Mouse (Mus musculus) liver, postnatal 0 days (tissue): ENCODE measurements around the gene Map3k7. TPM values are rescaled to one million over a fixed set of nuclear protein-coding genes. Genes with fewer than 3 reads are reported as not detected.

Experiments
- ATAC-seq: fragments of 200-750 bp; cut with Nextera tagmentation; 2 replicates; pipeline ENCODE4 v1.8.0; 2017; ENCODE audit warnings: mild to moderate bottlenecking, moderate library complexity
- DNase-seq: peaks from one replicate; pipeline ENCODE4 v3.0.0-alpha.2; 2016
- H3K27ac ChIP-seq: fragments of 300-500 bp; sonication (generic); 2 replicates; pipeline ENCODE4 v1.5.1; 2014; ENCODE audit warnings: antibody characterized with exemption, moderate library complexity, mild to moderate bottlenecking, low read depth
- H3K27me3 ChIP-seq: fragments of 300-500 bp; sonication (generic); 2 replicates; pipeline ENCODE4 v1.6.1; 2014; ENCODE audit warnings: low read length, control low read depth, mixed read lengths; ENCODE audit not compliant: insufficient read depth
- H3K36me3 ChIP-seq: fragments of 300-500 bp; sonication (generic); replicated peaks from 2 replicates; pipeline ENCODE4 v1.6.1; 2014; ENCODE audit warnings: mild to moderate bottlenecking, control low read depth, low read length, moderate library complexity, mixed read lengths; ENCODE audit not compliant: insufficient read depth
- H3K4me1 ChIP-seq: fragments of 300-500 bp; sonication (generic); 2 replicates; pipeline ENCODE4 v1.6.1; 2014; ENCODE audit warnings: antibody characterized with exemption, mild to moderate bottlenecking, control low read depth; ENCODE audit not compliant: insufficient read depth
- H3K4me2 ChIP-seq: fragments of 300-500 bp; sonication (generic); 2 replicates; pipeline ENCODE4 v1.6.1; 2014; ENCODE audit warnings: low read depth, mild to moderate bottlenecking, low read length, moderate library complexity, mixed read lengths
- H3K4me3 ChIP-seq: fragments of 300-500 bp; sonication (generic); 2 replicates; pipeline ENCODE4 v1.5.1; 2014; ENCODE audit warnings: low read depth, low read length
- H3K9ac ChIP-seq: fragments of 300-500 bp; sonication (generic); replicated peaks from 2 replicates; pipeline ENCODE4 v1.6.1; 2014; ENCODE audit warnings: mild to moderate bottlenecking, moderate library complexity
- H3K9me3 ChIP-seq: fragments of 300-500 bp; sonication (generic); 2 replicates; pipeline ENCODE4 v1.6.1; 2016; ENCODE audit warnings: mild to moderate bottlenecking, control low read depth, low read length, mixed read lengths
- CTCF ChIP-seq: sonication (generic); IDR thresholded peaks from 2 replicates; pipeline ENCODE4 v1.5.1; 2016; ENCODE audit warnings: antibody characterized with exemption, low read depth
- EP300 ChIP-seq: IDR thresholded peaks from 2 replicates; pipeline ENCODE4 v1.6.1; 2016; ENCODE audit warnings: antibody characterized with exemption, low read depth, mild to moderate bottlenecking
- WGBS: fragments of 180-500 bp; shearing (Covaris S2); extraction: QIAGEN DNeasy Blood & Tissue Kit; methylation state at CpG from one replicate; pipeline ENCODE4 v1.1.7; 2014; ENCODE audit not compliant: insufficient replicate concordance; 5-methylcytosine and 5-hydroxymethylcytosine counted together
- polyA plus RNA-seq: library from polyadenylated mRNA; unstranded; fragments of >200 nt; fragmentation: Nextera tagmentation; extraction: Ambion mirVana; gene quantifications from 2 replicates; pipeline ENCODE4 v1.2.1, GENCODE M21; 2015

Map3k7 gene
- polyA plus RNA-seq, 1 experiment from 2014 or later: 8.0 TPM

DNA sequence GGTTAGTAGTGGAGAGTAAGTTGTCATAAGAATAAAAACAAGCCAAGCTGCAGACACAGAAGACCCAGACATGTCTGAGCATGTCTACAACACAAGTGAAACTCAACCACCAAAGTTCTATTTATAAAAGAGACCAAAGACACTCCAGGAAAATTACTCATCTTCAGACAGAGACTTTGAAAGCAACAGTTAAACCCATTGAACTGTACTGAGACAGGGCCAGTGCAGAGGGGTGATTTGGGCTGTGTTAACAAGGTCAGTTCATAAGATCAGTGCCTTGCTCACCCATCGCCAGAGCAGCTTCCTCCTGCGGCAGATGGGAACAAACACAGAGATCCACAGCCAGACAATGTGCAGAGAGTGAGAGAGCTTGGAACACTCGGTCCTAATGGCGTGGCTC, 22.3 kb upstream of the Map3k7 start:
- ATAC-seq (no peak), DNase-seq (no peak)
- H3K4me2 ChIP-seq: no peak overlapping the region
- peaks cover 5% of the 10 kb centered on the region; the same call in 1 of the 2 replicates for H3K4me1 ChIP-seq
- H3K4me3 ChIP-seq: no peak overlapping the region
- no peaks in the 10 kb centered on the region for H3K9me3 ChIP-seq
- no peak overlapping the region for H3K27ac ChIP-seq
- TF ChIP-seq EP300: no peak
- TF ChIP-seq CTCF: no peak
- no peaks in the 10 kb centered on the region for H3K36me3 ChIP-seq
- H3K9ac ChIP-seq: no peak overlapping the region
- 0 out of 2 replicates have a peak, but pooled peaks cover 3% of the 10 kb centered on the region for H3K27me3 ChIP-seq
- 45% methylated on average over 4 of the region's 4 CpGs for WGBS

DNA sequence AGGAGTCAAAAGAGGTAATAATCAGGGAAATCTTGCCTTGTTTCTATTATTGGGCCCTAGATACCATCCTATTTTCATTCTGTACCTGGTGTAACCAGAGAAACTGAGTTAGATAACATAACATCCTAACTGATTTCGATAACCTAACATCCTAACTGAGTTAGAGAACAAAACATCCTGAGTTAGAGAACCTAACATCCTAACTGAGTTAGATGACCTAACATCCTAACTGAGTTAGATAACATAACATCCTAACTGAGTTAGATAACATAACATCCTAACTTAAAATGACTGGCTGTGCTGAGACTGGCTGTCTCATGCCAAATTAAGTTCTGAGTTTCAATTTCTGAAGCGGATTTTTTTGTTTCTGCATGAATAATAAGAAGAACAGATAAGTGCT, 20.9 kb upstream of the Map3k7 start:
- 76% methylated on average over 2 of the region's 2 CpGs for WGBS
- no peak for ATAC-seq

DNA sequence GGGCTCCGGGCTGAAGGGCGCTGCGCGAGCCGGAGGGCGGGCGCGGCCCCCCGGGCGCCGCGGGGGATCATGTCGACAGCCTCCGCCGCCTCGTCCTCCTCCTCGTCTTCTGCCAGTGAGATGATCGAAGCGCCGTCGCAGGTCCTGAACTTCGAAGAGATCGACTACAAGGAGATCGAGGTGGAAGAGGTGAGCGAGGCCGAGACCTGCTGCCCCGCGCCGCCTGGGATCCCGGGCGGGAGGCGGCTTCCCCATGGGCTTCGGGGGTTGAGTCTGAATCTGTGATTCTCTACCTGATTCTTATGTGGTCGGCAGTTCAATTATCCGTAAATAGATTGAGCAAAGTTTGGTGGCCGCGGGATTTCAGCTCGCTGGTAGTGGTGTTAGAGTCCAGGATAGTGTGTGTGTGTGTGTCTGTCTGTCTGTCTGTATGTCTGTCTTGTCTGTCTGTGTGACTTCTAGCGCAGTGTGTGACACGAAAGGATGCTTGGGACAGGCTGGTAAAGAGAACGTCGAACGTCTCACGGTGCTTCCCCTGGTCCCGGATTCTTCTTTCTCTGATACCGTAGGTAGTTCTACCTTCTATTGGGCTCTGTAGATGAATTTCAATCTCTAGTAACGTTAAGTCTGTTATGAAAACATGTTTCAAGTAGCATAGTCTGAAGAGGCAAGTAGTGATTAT, 438 bp downstream of the Map3k7 start:
- TF ChIP-seq CTCF: no peak
- TF ChIP-seq EP300: no peak
- WGBS: under 1% methylated on average over 47 of the region's 47 CpGs

More for the DNA sequence above, 20.9 kb upstream of the Map3k7 start:
- TF ChIP-seq CTCF (no peak), EP300 (no peak)
- Histone ChIP-seq H3K27me3 (no peaks in the 10 kb centered on the region), H3K27ac (no peak overlapping the region), H3K4me2 (no peak overlapping the region), H3K4me1 (no peaks in the 10 kb centered on the region), H3K36me3 (no peaks in the 10 kb centered on the region), H3K9me3 (no peaks in the 10 kb centered on the region), H3K4me3 (no peak overlapping the region), H3K9ac (no peak overlapping the region)
- DNase-seq: no peak

DNA sequence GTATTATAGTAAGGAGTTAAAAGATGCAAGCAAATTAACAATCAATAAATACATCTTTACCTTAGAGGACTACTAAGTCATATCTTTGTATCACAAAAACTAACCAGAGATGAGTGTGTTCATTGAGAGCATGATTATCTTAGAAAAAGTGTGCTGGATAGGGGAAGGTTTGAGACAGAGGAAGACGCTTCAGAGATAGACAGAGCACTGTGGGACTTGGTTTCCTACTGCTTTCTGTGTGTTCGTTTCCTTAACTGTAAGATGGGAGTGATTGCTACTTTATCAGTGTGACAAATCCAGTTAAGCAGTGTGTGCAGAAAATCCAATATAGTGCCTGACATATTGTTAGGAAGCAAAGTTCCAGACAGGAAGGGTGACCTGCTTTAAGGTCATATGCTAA, 1.3 kb downstream of the Map3k7 start:
- TF ChIP-seq EP300 (no peak), CTCF (no peak)
- Histone ChIP-seq H3K9me3 (no peaks in the 10 kb centered on the region), H3K4me1 (peaks cover 14% of the 10 kb centered on the region), H3K27ac (no peak overlapping the region), H3K36me3 (no peaks in the 10 kb centered on the region; the same call in 1 of the 2 replicates), H3K4me2 (peak overlapping the region; percentile 95), H3K4me3 (peak overlapping the region; percentile 87), H3K27me3 (no peaks in the 10 kb centered on the region), H3K9ac (0 out of 2 replicates have a peak overlapping the region, but pooled peaks have one; percentile 92)
- ATAC-seq: no peak
- DNase-seq: no peak
- WGBS: 39% methylated on average over 2 of the region's 2 CpGs

More for the DNA sequence above, 438 bp downstream of the Map3k7 start:
- ATAC-seq (peak; percentile 24), DNase-seq (no peak)
- Histone ChIP-seq H3K27ac (peak overlapping the region; percentile 98), H3K4me1 (peaks cover 14% of the 10 kb centered on the region), H3K4me2 (peak overlapping the region; percentile 95), H3K4me3 (peak overlapping the region; percentile 87), H3K36me3 (no peaks in the 10 kb centered on the region; the same call in 1 of the 2 replicates), H3K9ac (peak overlapping the region; percentile 92), H3K9me3 (no peaks in the 10 kb centered on the region), H3K27me3 (no peaks in the 10 kb centered on the region)

DNA sequence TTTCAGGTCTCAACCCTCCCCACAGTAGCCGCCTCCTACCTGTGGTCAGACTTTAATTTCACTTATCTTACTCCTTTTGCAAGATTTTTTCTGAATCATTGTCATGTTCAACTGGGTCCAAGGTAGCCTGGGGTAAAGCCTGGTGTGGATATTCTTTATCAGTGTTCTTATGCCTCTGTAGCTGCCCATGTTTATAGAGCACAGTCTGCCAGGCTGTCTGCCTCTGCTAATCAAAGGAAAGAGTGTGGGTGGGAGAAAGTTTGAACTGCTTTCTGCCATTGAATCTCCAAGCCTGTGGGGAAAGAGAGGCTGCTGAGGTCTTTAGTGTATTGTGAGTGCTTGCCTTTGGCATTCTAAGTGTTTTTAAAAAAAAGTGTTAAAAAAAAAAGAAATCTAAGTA, 7.5 kb downstream of the Map3k7 start:
- peaks cover 7% of the 10 kb centered on the region; the same call in 1 of the 2 replicates for H3K4me1 ChIP-seq
- TF ChIP-seq EP300 (no peak), CTCF (no peak)
- 41% methylated on average over 1 of the region's 1 CpGs for WGBS

DNA sequence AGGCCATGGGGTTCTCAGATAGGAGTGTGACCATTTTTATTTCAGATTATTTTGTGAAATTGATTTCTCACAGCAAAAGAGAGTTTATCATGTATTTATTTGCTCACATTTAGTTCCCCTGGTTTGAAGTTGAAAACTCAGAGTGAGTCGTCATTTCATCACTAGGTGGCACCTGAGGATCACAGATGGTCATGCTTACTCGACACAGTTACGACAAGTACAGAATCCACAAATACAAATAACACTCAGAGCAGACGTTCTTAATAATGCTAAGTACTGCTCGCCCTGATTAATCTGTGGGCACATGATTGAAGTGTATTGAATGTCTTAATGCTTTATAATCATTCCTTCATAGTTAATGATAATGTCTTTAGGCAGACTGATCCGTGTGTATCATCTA, 8.3 kb downstream of the Map3k7 start:
- Histone ChIP-seq H3K9ac (no peak overlapping the region), H3K4me1 (peaks cover 7% of the 10 kb centered on the region; the same call in 1 of the 2 replicates), H3K27me3 (no peaks in the 10 kb centered on the region), H3K9me3 (no peaks in the 10 kb centered on the region), H3K36me3 (peaks cover 5% of the 10 kb centered on the region; the same call in 1 of the 2 replicates), H3K4me2 (no peak overlapping the region), H3K4me3 (no peak overlapping the region), H3K27ac (no peak overlapping the region)
- DNase-seq (no peak), ATAC-seq (no peak)
- no peak for TF ChIP-seq EP300
- TF ChIP-seq CTCF: peak; percentile 60
- 55% methylated on average over 6 of the region's 6 CpGs for WGBS

More for the DNA sequence above, 7.5 kb downstream of the Map3k7 start:
- H3K27ac ChIP-seq: no peak overlapping the region
- ATAC-seq (no peak), DNase-seq (no peak)
- no peaks in the 10 kb centered on the region for H3K9me3 ChIP-seq
- no peak overlapping the region for H3K4me3 ChIP-seq
- no peak overlapping the region for H3K4me2 ChIP-seq
- H3K36me3 ChIP-seq: no peaks in the 10 kb centered on the region; the same call in 1 of the 2 replicates
- no peaks in the 10 kb centered on the region for H3K27me3 ChIP-seq
- no peak overlapping the region for H3K9ac ChIP-seq
